Comparison of ENCODE assay signal across 8 mouse cellular contexts in genomic region chr6:59185010-59185699, GRCm38 (mm10). TPM values are rescaled to one million over a fixed set of nuclear protein-coding genes. Genes with fewer than 3 reads are reported as not detected.
DNase-seq lines count a peak whose midpoint lies in the region; ATAC-seq and TF ChIP-seq lines count a peak whose summit lies in the region.

No protein-coding gene starts in this region.

- DNase-seq in layer of hippocampus, adult 2 months (ENCODE audit: low spot score in 2 of 2), result no peak
- no peak for DNase-seq in layer of hippocampus, postnatal 25 days (ENCODE audit: extremely low spot score in 1 of 2, low spot score in 1 of 2)
- DNase-seq in G1E (ENCODE audit: low spot score), result no peak
- peak; percentile 13 to 14 for DNase-seq in gastrocnemius, adult 8-10 months (ENCODE audit: low spot score in 2 of 2)
- peak; percentile 37 for DNase-seq in kidney, postnatal 14 days
- no peak for DNase-seq in cerebellum, adult 9-10 months
- no peak for DNase-seq in right cerebral cortex, postnatal 14 days

- H3K36me3 ChIP-seq in G1E (replicated peaks), result no peaks in the 10 kb centered on the region

- ATAC-seq in G1E (ENCODE audit: extremely low read depth, insufficient number of reproducible peaks, low FRiP score, poor library complexity, severe bottlenecking), result peak; percentile 45; the same call in 1 of the 2 replicates
- ATAC-seq in neutrophil, adult 5-6 weeks (ENCODE audit: extremely low read depth, insufficient number of reproducible peaks, low FRiP score, poor library complexity, severe bottlenecking), result peak; percentile 92

- TF ChIP-seq CTCF in layer of hippocampus, adult 2 months (conservative IDR thresholded peaks at IDR 0.05), result no peak
- no peak for TF ChIP-seq CTCF in G1E (IDR thresholded peaks at IDR 0.05; ENCODE audit: low read depth, low read length)

- H3K27ac ChIP-seq in layer of hippocampus, adult 2 months, result peak overlapping the region; percentile 28

- no peaks in the 10 kb centered on the region for H3K27me3 ChIP-seq in G1E (ENCODE audit: insufficient read depth, low read length)

- peak overlapping the region; percentile 22; the same call in 1 of the 2 replicates for H3K4me3 ChIP-seq in layer of hippocampus, adult 2 months
- no peak overlapping the region for H3K4me3 ChIP-seq in G1E (ENCODE audit: low read depth, low read length)

- no peaks in the 10 kb centered on the region for H3K4me1 ChIP-seq in G1E (ENCODE audit: insufficient read depth, low read depth, low read length)

- H3K9me3 ChIP-seq in G1E (replicated peaks), result no peaks in the 10 kb centered on the region

RNA-seq across cellular contexts. Expression of gene Tigd2, which starts 23.5 kb away (rescaled TPM):
- 10 to 100 TPM; 15.2 to 15.9 TPM for total RNA-seq in layer of hippocampus, adult 2 months (2021)
- total RNA-seq in layer of hippocampus, postnatal 25 days (2021), result 10 to 100 TPM; 16.1 to 16.3 TPM
- total RNA-seq in G1E (2014; fragmentation: Nextera tagmentation) (23.0 and 23.8 TPM in 2 replicates), G1E (2017) (27.1 and 29.7 TPM in 2 replicates)
- polyA plus RNA-seq in G1E (2012), result 5.7 and 6.2 TPM in 2 replicates
- total RNA-seq in gastrocnemius, adult 8-10 months (2022), result 10 to 100 TPM in 3 of 4 experiments, 1 to 10 TPM in 1; 9.6 to 11.9 (median 11.0) TPM
- 35.4 and 42.8 TPM in 2 replicates for total RNA-seq in neutrophil, adult 5-6 weeks (2017)

Comparison
In these comparisons a context has a peak if more than half of its experiments do, and no peak if none do; other contexts are left out.
1. DNase-seq: peak in gastrocnemius, adult 8-10 months (2 of 2) and kidney, postnatal 14 days (single experiment); none in layer of hippocampus, adult 2 months (0 of 2), layer of hippocampus, postnatal 25 days (0 of 2), G1E (single experiment), cerebellum, adult 9-10 months (single experiment) and right cerebral cortex, postnatal 14 days (single experiment).